Mouse (Mus musculus) megakaryocyte, adult 5-6 weeks (primary cell): ENCODE data around the gene Tpi1. TPM values are rescaled to one million over a fixed set of nuclear protein-coding genes. Genes with fewer than 3 reads are reported as not detected.

Experiments
- ATAC-seq: 2 replicates; pipeline ENCODE4 v1.8.0; 2016; ENCODE audit warnings: mild to moderate bottlenecking, inconsistent platforms; ENCODE audit not compliant: poor library complexity, severe bottlenecking
- total RNA-seq, 2 experiments: library from RNA; stranded (forward) in 1 of 2; stranded (reverse) in 1 of 2; fragments of 153-499, 151-499 nt in 1 of 2; fragments of 221-1000, 200-1000 nt in 1 of 2; gene quantifications; 2 replicates each; pipeline versions ENCODE4 v1.2.3 to v1.2.4; 2015 to 2017

Tpi1 gene
- total RNA-seq, 2 experiments from 2014 or later = 113 to 134 TPM

GRCm38 (mm10) chr6:124786756-124787420, 27.2 kb downstream of the Tpi1 start:
- ATAC-seq = peak; percentile 72

- ATAC-seq = peak; percentile 47; the same call in 1 of the 2 replicates
Observed at GRCm38 (mm10) chr6:124782436-124782835, 31.7 kb downstream of the Tpi1 start.

- ATAC-seq = no peak
Observed at GRCm38 (mm10) chr6:124780917-124781316, 33.2 kb downstream of the Tpi1 start.

- ATAC-seq = peak; percentile 26; the same call in 1 of the 2 replicates
Observed at GRCm38 (mm10) chr6:124779984-124780416, 34.1 kb downstream of the Tpi1 start.

GRCm38 (mm10) chr6:124779222-124779983, 34.7 kb downstream of the Tpi1 start, which contains the start of gene Lrrc23:
Lrrc23 (minus strand) TSS chr6:124779727.
- ATAC-seq = peak; percentile 74

GRCm38 (mm10) chr6:124770511-124770910, 43.6 kb downstream of the Tpi1 start:
- ATAC-seq = no peak

GRCm38 (mm10) chr6:124770013-124770412, 44.1 kb downstream of the Tpi1 start:
- ATAC-seq = no peak

GRCm38 (mm10) chr6:124769101-124769765, 44.9 kb downstream of the Tpi1 start, which contains the start of gene Eno2:
Eno2 (minus strand) TSS chr6:124769673.
- ATAC-seq = peak; percentile 72

GRCm38 (mm10) chr6:124768704-124769044, 45.4 kb downstream of the Tpi1 start:
- ATAC-seq = peak; percentile 42

GRCm38 (mm10) chr6:124767920-124768703, 46.0 kb downstream of the Tpi1 start:
- no peak for ATAC-seq

- no peak for ATAC-seq
Observed at GRCm38 (mm10) chr6:124767536-124767919, 46.6 kb downstream of the Tpi1 start.

GRCm38 (mm10) chr6:124765951-124766350, 48.1 kb downstream of the Tpi1 start:
- no peak for ATAC-seq

Other genes with a start within 250 kb of the Tpi1 start
- not detected in 2 replicates for gene C1rb, start 244.0 kb downstream of the Tpi1 start, total RNA-seq (2015)
- gene C1rb, start 244.0 kb downstream of the Tpi1 start, total RNA-seq (2017) = not detected in 2 replicates
- not detected in 2 replicates for gene C1s2, start 178.2 kb downstream of the Tpi1 start, total RNA-seq (2015)
- gene C1s2, start 178.2 kb downstream of the Tpi1 start, total RNA-seq (2017) = 0.16 TPM in 1 of 2 replicates, not detected in the other
- gene Lpcat3, start 151.3 kb downstream of the Tpi1 start, total RNA-seq (2015) = 32.8 and 48.3 TPM in 2 replicates
- 22.4 and 24.8 TPM in 2 replicates for gene Lpcat3, start 151.3 kb downstream of the Tpi1 start, total RNA-seq (2017)
- gene Emg1, start 102.1 kb downstream of the Tpi1 start, total RNA-seq (2015) = 144 and 179 TPM in 2 replicates
- gene Emg1, start 102.1 kb downstream of the Tpi1 start, total RNA-seq (2017) = 170 and 206 TPM in 2 replicates
- gene Phb2, start 102.0 kb downstream of the Tpi1 start, total RNA-seq (2015) = 99.5 and 115 TPM in 2 replicates
- 152 and 160 TPM in 2 replicates for gene Phb2, start 102.0 kb downstream of the Tpi1 start, total RNA-seq (2017)
- gene Ptpn6, start 75.6 kb downstream of the Tpi1 start, total RNA-seq (2015) = 308 and 336 TPM in 2 replicates
- gene Ptpn6, start 75.6 kb downstream of the Tpi1 start, total RNA-seq (2017) = 1,009 and 1,024 TPM in 2 replicates
- 177 and 203 TPM in 2 replicates for gene Grcc10, start 72.9 kb downstream of the Tpi1 start, total RNA-seq (2015)
- gene Grcc10, start 72.9 kb downstream of the Tpi1 start, total RNA-seq (2017) = 121 and 136 TPM in 2 replicates
- gene Gm45234, start 58.3 kb downstream of the Tpi1 start, total RNA-seq (2015) = not detected in 2 replicates
- gene Gm45234, start 58.3 kb downstream of the Tpi1 start, total RNA-seq (2017) = not detected in 2 replicates
- 25.7 and 29.8 TPM in 2 replicates for gene Atn1, start 57.8 kb downstream of the Tpi1 start, total RNA-seq (2015)
- gene Atn1, start 57.8 kb downstream of the Tpi1 start, total RNA-seq (2017) = 3.0 and 10.9 TPM in 2 replicates
- gene Eno2, start 44.6 kb downstream of the Tpi1 start, total RNA-seq (2015) = not detected in 2 replicates
- gene Eno2, start 44.6 kb downstream of the Tpi1 start, total RNA-seq (2017) = not detected in 2 replicates
- not detected in 2 replicates for gene Lrrc23, start 34.6 kb downstream of the Tpi1 start, total RNA-seq (2015)
- gene Lrrc23, start 34.6 kb downstream of the Tpi1 start, total RNA-seq (2017) = 0.26 and 3.9 TPM in 2 replicates
- gene Spsb2, start 5.6 kb downstream of the Tpi1 start, total RNA-seq (2015) = 5.1 and 8.0 TPM in 2 replicates
- gene Spsb2, start 5.6 kb downstream of the Tpi1 start, total RNA-seq (2017) = 10.3 and 14.0 TPM in 2 replicates
- gene Usp5, start 15.2 kb upstream of the Tpi1 start, total RNA-seq (2015) = 31.8 and 32.7 TPM in 2 replicates
- gene Usp5, start 15.2 kb upstream of the Tpi1 start, total RNA-seq (2017) = 56.3 and 58.5 TPM in 2 replicates
- 160 and 180 TPM in 2 replicates for gene Cdca3, start 15.3 kb upstream of the Tpi1 start, total RNA-seq (2015)
- 168 and 185 TPM in 2 replicates for gene Cdca3, start 15.3 kb upstream of the Tpi1 start, total RNA-seq (2017)
- not detected in 2 replicates for gene Gnb3, start 26.0 kb upstream of the Tpi1 start, total RNA-seq (2015)
- not detected in 2 replicates for gene Gnb3, start 26.0 kb upstream of the Tpi1 start, total RNA-seq (2017)
- 0.09 and 0.14 TPM in 2 replicates for gene P3h3, start 43.5 kb upstream of the Tpi1 start, total RNA-seq (2015)
- gene P3h3, start 43.5 kb upstream of the Tpi1 start, total RNA-seq (2017) = 0.61 TPM in 1 of 2 replicates, not detected in the other
- gene Gpr162, start 49.7 kb upstream of the Tpi1 start, total RNA-seq (2015) = not detected in 2 replicates
- gene Gpr162, start 49.7 kb upstream of the Tpi1 start, total RNA-seq (2017) = 0.33 TPM in 1 of 2 replicates, not detected in the other
- gene Cd4, start 73.9 kb upstream of the Tpi1 start, total RNA-seq (2015) = 0.09 and 0.71 TPM in 2 replicates
- gene Cd4, start 73.9 kb upstream of the Tpi1 start, total RNA-seq (2017) = 0.20 and 0.37 TPM in 2 replicates
- gene Lag3, start 97.4 kb upstream of the Tpi1 start, total RNA-seq (2015) = 1.2 TPM in 2 replicates
- 0.44 and 1.4 TPM in 2 replicates for gene Lag3, start 97.4 kb upstream of the Tpi1 start, total RNA-seq (2017)
- 129 and 159 TPM in 2 replicates for gene Ptms, start 105.8 kb upstream of the Tpi1 start, total RNA-seq (2015)
- gene Ptms, start 105.8 kb upstream of the Tpi1 start, total RNA-seq (2017) = 195 and 207 TPM in 2 replicates
- 73.6 and 82.9 TPM in 2 replicates for gene Mlf2, start 117.1 kb upstream of the Tpi1 start, total RNA-seq (2015)
- 50.9 and 70.6 TPM in 2 replicates for gene Mlf2, start 117.1 kb upstream of the Tpi1 start, total RNA-seq (2017)
- 35.4 and 37.2 TPM in 2 replicates for gene Cops7a, start 151.2 kb upstream of the Tpi1 start, total RNA-seq (2015)
- gene Cops7a, start 151.2 kb upstream of the Tpi1 start, total RNA-seq (2017) = 19.4 and 25.7 TPM in 2 replicates
- gene Pianp, start 182.4 kb upstream of the Tpi1 start, total RNA-seq (2015) = not detected in 2 replicates
- not detected in 2 replicates for gene Pianp, start 182.4 kb upstream of the Tpi1 start, total RNA-seq (2017)
- 67.0 and 70.0 TPM in 2 replicates for gene Zfp384, start 194.8 kb upstream of the Tpi1 start, total RNA-seq (2015)
- gene Zfp384, start 194.8 kb upstream of the Tpi1 start, total RNA-seq (2017) = 34.1 and 36.0 TPM in 2 replicates
- 33.0 and 35.7 TPM in 2 replicates for gene Ing4, start 225.5 kb upstream of the Tpi1 start, total RNA-seq (2015)
- 63.3 and 63.9 TPM in 2 replicates for gene Ing4, start 225.5 kb upstream of the Tpi1 start, total RNA-seq (2017)
- gene Acrbp, start 235.4 kb upstream of the Tpi1 start, total RNA-seq (2015) = 9.0 and 14.2 TPM in 2 replicates
- 3.4 and 8.8 TPM in 2 replicates for gene Acrbp, start 235.4 kb upstream of the Tpi1 start, total RNA-seq (2017)